Mouse (Mus musculus) left cerebral cortex, adult 8-10 months (tissue): ENCODE data around the gene Nars2. TPM values are rescaled to one million over a fixed set of nuclear protein-coding genes. Genes with fewer than 3 reads are reported as not detected.

ENCODE experiments used
- DNase-seq, 2 experiments: peaks; one replicate each; pipeline ENCODE4 v3.0.0; 2022; ENCODE audit warnings: low spot score in 2 of 2
- total RNA-seq, 4 experiments: library from RNA; stranded (reverse); gene quantifications; 2 replicates each; pipeline ENCODE4 v1.2.4; 2022

Gene Nars2
- total RNA-seq, 4 experiments from 2014 or later = 16.1 to 21.5 (median 17.5) TPM

DNA sequence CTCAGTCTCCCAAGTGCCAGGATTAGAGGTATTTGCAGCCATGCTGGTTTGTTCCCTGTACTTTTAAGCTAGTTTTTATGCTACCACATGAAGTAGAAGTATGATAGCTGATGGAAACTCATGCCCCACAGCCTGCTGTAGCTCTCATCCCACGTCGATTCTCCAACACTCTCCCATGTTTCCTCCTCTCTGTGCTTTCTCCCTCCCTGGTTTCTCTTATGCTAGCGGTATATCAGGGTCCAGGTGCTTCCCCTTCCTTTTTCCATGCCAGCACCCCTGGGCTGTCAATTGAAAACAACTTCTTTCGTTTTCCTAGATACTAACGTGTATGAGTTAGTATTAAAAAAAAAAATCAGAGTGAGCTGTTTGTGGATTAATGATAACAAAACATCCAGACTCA, 120.8 kb downstream of the Nars2 start:
- DNase-seq = no peak

DNA sequence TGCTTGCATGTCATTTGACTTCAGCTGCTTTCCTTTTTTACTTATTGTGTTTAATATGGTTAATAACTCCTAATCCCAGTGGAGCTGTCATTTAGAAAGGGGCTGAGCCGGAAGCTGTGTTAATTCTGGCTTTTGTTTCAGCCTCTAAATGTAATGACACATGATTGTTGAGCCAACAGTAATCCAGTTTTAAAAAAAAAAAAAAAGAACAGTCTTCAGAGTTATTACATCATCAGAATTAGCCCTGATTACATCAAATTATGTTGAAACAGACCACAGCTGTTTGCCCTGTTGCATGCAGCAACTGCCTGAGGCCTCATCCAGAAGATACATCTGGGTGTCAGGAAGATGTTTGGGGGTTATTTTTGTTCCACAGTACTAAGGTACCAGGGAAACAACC, 123.7 kb downstream of the Nars2 start:
- DNase-seq = no peak

DNA sequence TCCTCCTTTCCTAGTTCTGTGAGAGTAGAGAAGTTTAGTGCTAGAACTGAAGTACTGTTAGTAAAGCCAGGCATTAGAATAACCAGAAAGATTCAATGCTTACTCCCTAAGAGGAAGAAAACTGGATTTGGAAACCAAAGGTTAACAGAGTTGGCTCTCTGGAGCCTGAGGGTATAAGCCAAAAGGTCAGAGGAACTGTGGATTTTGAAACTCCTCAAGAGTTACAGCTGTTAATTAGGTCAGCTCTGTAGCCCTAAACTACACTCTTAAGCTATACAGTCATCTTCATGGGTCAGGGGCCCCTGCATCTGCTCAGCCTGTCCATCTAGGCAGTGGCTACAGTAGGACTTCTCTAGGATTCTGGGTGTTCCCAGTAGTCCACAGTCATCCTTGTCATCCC, 125.7 kb downstream of the Nars2 start:
- no peak for DNase-seq

DNA sequence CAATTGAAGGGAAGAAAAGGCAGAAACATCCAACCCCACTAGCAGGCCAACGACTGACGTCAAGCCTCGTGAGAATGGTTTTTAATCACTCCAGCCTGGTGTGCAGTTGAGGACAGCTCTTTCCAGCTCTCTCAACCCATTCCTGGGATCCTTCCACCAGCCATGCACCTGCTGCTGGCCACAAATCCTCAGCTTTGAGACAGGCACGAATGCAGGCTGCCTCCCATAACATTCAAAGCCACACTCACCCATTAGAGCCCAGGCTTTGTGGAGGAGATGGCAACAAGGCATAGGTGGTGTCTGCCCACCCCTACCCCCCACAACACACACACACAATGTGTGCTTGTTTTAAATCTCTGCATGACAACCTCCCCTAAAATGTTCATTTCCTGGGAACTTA, 127.4 kb downstream of the Nars2 start:
- DNase-seq = no peak

DNA sequence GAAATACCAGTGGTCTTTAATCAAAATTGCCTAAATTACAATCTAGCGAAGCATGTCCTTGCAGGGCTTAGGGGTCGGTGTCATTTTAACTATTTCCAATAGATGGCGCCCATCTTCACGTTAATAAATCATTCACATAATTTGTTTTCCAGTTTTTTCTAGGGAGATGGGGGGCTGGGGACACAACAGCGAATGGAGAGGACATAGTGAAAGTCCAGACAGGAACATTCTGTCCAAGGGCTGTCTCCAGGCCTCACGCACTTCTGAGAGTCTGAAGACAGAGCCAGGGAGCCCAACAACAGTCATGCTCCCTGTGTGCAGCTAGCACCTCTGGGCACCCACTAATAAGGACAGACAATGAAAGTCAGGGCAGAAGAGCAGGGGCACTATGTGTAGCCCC, 127.8 kb downstream of the Nars2 start:
- peak in 1 of 2 experiments; percentile 18 for DNase-seq

DNA sequence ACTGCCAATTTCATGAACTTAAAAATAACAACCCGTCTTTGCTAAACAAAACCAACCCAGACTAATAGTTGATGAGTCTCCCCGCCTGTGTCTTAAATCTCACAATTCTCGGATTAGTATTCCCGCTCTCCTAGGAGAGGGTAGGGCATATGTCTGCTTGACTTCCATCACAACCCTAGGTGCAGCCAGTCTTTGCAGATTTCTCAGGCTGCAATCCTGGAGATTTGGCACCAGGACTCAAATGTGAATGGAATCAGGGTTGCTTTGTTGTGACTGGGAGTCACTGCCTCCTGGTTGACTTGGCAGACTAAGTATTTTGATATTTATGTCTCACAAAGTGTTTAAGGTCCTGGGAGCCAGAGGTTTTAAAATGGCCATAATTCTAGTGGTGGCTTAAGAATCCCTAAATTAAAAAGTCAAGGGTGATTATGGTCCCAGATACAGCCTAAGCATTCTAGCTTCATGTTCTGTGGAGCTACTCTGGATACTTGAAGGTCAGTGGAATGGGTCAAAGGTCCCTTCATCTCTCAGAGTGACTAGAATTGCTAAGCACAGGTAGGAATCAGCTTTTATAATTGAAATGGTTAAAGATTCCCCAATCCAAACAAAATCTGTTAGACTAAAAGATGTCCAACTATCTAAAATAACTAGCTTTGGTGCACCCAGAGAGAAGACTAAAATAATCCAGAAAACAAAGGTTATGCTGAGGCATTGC, 128.5 kb downstream of the Nars2 start:
- no peak for DNase-seq

DNA sequence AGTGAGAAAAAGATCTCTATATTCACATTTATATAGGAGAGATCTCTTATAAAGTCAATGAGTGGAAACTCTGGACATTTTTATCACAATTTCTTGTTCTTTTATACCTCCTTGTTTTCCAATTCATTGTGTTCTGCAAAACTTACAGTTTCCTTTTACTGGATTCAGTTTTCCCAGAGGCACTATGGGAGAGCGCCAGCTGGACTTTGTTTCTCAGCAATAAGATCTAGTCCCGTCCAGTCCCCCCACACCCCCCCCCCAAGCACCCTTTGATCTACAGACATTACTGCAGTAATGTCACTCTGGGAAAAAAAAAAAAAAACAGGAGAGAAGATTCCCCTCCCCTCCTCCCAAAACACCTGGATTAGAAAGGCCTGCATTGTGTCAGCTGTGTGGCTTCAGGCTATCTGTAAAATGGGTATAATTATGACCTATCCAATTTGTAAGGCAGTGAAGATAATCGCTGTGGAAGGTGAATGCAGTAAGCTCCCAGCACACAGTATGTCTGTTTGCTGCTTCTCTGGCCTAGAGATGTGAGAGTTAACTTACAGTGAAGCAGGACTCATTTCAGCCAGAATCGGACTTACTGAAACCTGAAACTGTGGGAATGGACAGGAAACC, 129.4 kb downstream of the Nars2 start:
- no peak for DNase-seq

DNA sequence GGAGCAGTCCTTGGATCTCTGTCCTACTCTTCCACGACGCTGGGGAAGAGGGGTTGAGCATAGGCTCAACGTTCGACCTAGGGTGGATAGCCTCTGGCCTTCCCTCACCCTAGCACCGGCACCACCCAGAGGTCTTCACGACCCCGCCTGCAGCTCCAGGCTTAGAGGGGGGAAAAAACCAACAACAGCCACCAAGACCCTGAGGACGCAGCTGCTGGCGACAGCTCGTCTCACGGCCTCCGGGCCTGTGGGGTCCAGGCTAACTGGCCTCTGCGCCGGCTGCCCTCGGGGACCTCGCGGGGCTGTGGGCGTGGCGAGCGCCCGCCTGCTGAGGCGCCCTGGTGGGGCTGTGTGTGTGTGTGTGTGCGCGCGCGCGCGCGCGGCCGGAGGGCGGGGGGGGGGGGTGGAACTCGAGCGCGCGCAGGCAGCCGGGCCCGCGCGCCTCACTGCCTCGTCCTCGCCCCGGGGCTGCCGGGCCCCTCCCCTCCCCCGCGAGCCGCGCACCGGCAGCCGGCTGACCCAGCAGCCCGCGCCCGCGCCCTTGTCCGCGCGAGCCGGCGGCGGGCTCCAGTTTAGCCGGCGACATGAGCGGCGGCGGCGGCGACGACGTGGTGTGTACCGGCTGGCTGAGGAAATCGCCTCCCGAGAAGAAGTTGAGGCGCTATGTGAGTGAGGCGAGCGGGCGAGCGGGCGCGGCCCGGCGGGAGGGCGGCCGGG, 130.1 kb downstream of the Nars2 start, which contains the start of gene Gab2:
Gab2 (plus strand) TSS at position 345 of the 717 bp plus-strand sequence.
- peak; percentile 43 to 46 for DNase-seq

DNA sequence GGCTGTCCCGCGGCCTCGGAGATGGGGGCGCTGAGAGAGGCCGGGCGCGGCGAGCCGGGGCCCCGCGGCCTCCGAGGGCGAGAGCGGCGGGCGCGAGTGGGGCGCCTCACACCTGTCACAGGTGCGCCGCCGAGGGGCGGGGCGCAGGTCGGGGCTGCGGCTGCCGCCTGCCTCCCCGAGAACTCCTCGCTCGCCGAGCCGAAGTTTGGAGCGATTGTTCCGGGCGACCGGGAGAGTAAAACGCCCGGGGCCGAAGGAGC, 130.6 kb downstream of the Nars2 start:
- DNase-seq = no peak

DNA sequence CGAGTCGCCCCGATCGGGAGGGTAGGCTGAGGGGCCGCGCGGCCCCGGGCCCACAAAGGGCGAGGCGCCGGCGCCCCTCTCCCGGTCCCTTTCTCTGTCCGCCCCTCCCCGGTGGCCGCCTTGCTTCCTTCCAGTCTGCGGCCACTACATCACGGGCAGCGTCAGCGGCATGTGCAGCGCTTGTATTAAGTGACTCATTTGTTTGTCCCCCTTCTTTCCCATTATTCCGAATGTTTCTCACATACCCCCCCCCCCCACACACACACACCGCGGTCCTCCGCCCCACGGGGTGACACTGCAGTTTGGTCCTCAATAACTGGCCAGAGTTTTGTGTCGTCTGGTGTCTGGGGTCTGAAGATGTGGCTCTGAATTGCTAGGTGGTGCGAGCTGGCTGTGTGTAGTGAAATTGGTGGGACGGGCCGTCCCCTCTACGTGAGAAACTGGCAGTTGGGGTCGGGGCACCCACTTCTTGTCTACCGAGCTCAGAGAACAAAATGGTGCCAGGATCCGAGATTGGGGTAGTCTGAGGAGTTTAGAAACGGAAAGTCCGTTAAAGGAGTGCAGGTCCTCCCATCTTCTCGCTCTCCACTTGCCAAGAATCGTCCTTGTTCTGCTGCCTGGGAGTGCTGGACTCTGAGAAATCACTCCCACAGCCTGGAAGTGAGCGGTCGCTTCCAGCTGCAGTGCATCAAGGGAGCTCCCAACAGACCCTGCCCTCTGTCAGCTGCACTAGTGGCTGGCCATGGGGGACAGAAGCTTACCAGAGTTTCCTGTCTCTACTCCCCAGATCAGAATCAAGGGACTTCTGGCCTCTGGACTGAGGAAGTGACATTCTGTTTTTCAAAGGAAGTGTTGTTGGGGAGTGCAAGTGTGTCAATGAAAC, 131.2 kb downstream of the Nars2 start:
- peak; percentile 13 to 20 for DNase-seq

DNA sequence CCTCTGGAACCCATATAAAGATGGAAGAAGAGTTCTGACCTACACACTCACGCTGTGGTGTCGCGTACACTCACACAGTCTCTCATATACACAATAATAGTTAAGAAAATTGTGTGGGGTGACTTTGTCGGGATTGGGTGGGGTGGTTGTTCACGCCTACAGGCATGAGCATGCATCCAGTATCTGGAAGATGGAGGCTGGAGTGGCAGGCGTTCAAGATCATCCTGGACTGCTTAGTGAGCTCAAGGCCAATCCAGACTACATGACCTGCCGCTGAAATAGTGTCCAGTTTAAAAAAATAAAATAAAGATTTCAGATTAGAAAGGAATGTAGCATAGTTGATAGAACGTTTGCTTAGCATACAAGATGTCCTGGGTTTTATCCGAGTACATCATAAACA, 132.3 kb downstream of the Nars2 start:
- DNase-seq = no peak

DNA sequence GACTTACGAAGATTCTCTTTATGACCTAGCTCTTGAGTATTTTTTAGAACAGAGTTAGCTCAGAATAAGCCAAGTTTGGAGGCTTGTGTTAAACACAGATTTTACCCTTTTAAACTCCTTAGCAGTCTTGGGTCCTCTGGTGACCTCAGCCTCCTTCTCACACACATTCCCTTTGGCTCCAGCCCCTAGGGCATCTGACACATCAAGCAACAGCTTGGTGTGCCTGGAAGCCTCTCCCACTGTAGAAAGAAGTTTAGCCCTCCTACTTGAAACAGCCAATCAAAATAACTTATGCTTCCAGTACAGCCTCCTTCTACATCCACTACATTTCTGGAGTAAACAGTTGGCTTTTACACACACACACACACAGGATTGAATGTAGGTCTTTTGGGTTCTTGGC, 132.9 kb downstream of the Nars2 start:
- DNase-seq = no peak

DNA sequence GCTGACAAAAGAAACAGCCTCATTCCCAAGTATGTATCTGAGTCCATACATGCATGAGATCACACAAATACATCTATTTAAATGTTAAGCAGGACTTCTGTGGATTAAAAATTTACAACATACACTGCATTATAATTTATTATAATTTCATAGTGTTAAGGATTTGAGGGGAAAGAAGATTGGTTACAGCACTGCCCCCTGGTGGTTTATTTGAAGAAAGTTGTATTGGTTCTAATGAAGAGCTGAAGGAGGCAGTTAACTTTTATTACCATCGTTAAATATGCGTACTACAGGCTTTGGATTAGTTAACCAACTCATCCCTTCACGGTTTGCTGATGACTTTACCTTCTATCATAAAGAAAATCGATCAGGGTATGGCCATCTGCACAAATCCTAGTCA, 134.0 kb downstream of the Nars2 start:
- no peak for DNase-seq

DNA sequence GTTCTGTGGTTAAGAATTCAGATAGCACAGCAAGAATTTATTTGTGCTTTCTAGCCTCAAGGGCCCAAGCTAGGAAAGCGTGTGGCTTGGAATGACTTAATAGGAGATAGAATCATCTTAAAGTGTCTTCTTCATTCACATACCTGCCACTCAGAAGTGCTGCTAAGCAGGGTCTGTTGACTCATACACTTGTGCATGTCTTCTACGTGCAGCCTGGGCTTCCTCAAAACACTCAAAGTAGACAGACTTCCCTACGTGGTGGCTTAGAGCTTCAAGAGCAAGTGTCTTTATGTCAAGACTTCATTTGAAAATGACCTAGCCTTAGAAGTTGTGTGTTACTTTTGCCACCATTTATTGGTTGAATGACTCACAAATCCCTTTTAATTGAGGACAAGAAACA, 142.9 kb downstream of the Nars2 start:
- DNase-seq = no peak

DNA sequence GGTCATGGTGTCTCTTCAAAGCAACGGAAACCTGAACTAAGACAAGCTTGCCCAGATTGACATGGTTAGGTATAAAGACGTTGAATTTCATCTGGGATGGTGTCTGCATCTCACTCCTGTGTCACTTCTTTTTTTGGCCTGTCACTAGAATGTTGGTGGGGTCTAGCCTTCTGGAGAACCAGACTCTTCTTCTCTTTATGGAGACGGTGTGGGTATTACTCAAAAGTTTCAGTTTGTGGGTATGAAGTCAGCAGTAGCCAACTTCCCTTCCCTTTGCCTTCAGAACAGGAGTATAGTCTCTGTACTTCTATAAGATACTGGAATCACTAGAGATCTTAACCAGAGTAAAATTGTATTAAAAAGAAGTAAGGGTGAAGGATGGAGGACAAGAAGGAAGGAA, 156.8 kb downstream of the Nars2 start:
- no peak for DNase-seq

Other genes starting within 250 kb of the Nars2 start
- gene Gab2, start 130.1 kb downstream of the Nars2 start, total RNA-seq = 10 to 100 TPM; 17.3 to 18.6 (median 17.6) TPM